Mouse (Mus musculus) CD4-positive helper T cell, adult 2 months (primary cell): ENCODE measurements at regions not wholly inside any gene's neighbourhood (a gene's known extent, or its start where the extent isn't known, plus 50 kb on each side); places are given as distances from the start of the nearest gene placed in this dataset.

Experiments
- DNase-seq: peaks from one replicate; pipeline ENCODE4 v3.0.0-alpha.2; 2012; ENCODE audit warnings: low read depth, missing footprints, low spot score

GRCm38 (mm10) chr6:66480207-66480606 lies 55.0 kb upstream of the Mad2l1 start:
- DNase-seq = peak; percentile 32

GRCm38 (mm10) chr6:66482797-66483196 lies 52.4 kb upstream of the Mad2l1 start:
- DNase-seq = no peak
